Mouse (Mus musculus) cortical plate, adult 2 months (tissue): ENCODE measurements around the gene Mfsd4b1.

Source experiments
- CTCF ChIP-seq: fragments of 200-500 bp; IDR thresholded peaks from 2 replicates; pipeline ENCODE4 v1.5.1; 2011; ENCODE audit warnings: mild to moderate bottlenecking, control low read depth, low read length; ENCODE audit not compliant: insufficient read depth; ENCODE audit errors: extremely low read depth
- POLR2A ChIP-seq: fragments of 200-500 bp; IDR thresholded peaks from 2 replicates; pipeline ENCODE4 v1.6.1; 2011; ENCODE audit warnings: mild to moderate bottlenecking, low read length, control low read depth; ENCODE audit not compliant: insufficient read depth; ENCODE audit errors: extremely low read depth

- no peak for TF ChIP-seq CTCF
- no peak for TF ChIP-seq POLR2A
Measured at GRCm38 (mm10) chr10:40057615-40058014, 32.5 kb upstream of the Mfsd4b1 start.
